Mouse (Mus musculus) ES-E14 (cell line): ENCODE data around the gene Foxp1.

ENCODE experiments used
- CHD2 ChIP-seq: IDR thresholded peaks from 2 replicates; pipeline ENCODE4 v1.6.1; 2014; ENCODE audit warnings: mild to moderate bottlenecking, low read depth, low read length, inconsistent platforms
- HCFC1 ChIP-seq: IDR thresholded peaks from 2 replicates; pipeline ENCODE4 v1.6.1; 2012; ENCODE audit warnings: low read length, inconsistent platforms, borderline replicate concordance; ENCODE audit not compliant: insufficient read depth
- ZNF384 ChIP-seq: IDR thresholded peaks from 2 replicates; pipeline ENCODE4 v1.6.1; 2012; ENCODE audit warnings: low read depth, low read length, inconsistent platforms

DNA sequence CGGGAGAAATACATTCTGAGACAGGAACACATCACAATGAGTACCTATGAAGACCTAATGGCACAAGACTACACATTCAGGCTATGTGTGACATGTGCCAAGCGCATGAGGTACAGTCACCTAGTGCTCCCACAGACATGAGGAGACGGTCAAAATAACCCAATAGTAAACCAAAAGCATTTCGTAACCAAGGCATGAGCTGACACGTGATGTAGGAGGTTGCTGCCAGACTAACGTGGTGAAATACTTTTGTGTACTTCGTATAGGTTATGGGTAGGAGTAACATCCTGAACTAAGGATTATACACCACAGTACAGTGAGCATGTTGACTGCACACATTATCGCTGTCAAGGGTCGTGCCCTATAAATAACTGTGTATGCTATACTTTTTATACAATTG lies 520.9 kb downstream of the Foxp1 start:
- no peak for TF ChIP-seq ZNF384
- no peak for TF ChIP-seq HCFC1
- no peak for TF ChIP-seq CHD2
